Mouse (Mus musculus) central nervous system, embryonic 18 days (tissue): Measurements from ENCODE around the gene Olfr288. TPM values are rescaled to one million over a fixed set of nuclear protein-coding genes. Genes with fewer than 3 reads are reported as not detected.

Source experiments
- polyA plus RNA-seq: library from polyadenylated mRNA; depleted of rRNA; stranded (reverse); fragments of >200 nt; gene quantifications from 2 replicates; pipeline ENCODE4 v1.2.3, GENCODE M21; 2012; rRNA removed

Olfr288 gene
- not detected in 2 replicates for polyA plus RNA-seq

GRCm38 (mm10) chr15:98195442-98195841 is at the start of gene Olfr288:
Gene Olfr288, minus strand, starts transcription at chr15:98195542.

GRCm38 (mm10) chr15:98234350-98234749 is 39.0 kb upstream of the Olfr288 start, which contains the start of gene Olfr286:
Gene Olfr286, minus strand, starts transcription at chr15:98234450.

GRCm38 (mm10) chr15:98220877-98221276 is 25.5 kb upstream of the Olfr288 start, which contains the start of the genes Gm44579 and Olfr287:
Gene Gm44579, minus strand, starts transcription at chr15:98220977.
Gene Olfr287, minus strand, starts transcription at chr15:98221056.

GRCm38 (mm10) chr15:98166963-98167644 is 28.2 kb downstream of the Olfr288 start, which contains the start of gene Ccdc184:
Gene Ccdc184, plus strand, starts transcription at chr15:98167158.

GRCm38 (mm10) chr15:98165525-98165924 is 29.8 kb downstream of the Olfr288 start, which contains the start of gene Asb8:
Gene Asb8, minus strand, starts transcription at chr15:98165625.

Other genes with a start within 250 kb of the Olfr288 start
- gene Tmem106c, start 231.3 kb downstream of the Olfr288 start, polyA plus RNA-seq = 61.3 and 64.5 TPM in 2 replicates
- gene Col2a1, start 190.8 kb downstream of the Olfr288 start, polyA plus RNA-seq = 9.5 and 16.5 TPM in 2 replicates
- 141 and 145 TPM in 2 replicates for gene Pfkm, start 103.0 kb downstream of the Olfr288 start, polyA plus RNA-seq
- 15.4 and 16.1 TPM in 2 replicates for gene Senp1, start 101.8 kb downstream of the Olfr288 start, polyA plus RNA-seq
- 47.8 and 48.6 TPM in 2 replicates for gene Asb8, start 29.9 kb downstream of the Olfr288 start, polyA plus RNA-seq
- gene Ccdc184, start 28.4 kb downstream of the Olfr288 start, polyA plus RNA-seq = 58.9 and 63.7 TPM in 2 replicates
- gene Gm44579, start 25.4 kb upstream of the Olfr288 start, polyA plus RNA-seq = 0.06 and 0.07 TPM in 2 replicates
- 0.31 and 0.32 TPM in 2 replicates for gene Olfr287, start 25.5 kb upstream of the Olfr288 start, polyA plus RNA-seq
- gene Olfr286, start 38.9 kb upstream of the Olfr288 start, polyA plus RNA-seq = not detected in 2 replicates
- gene H1fnt, start 61.8 kb upstream of the Olfr288 start, polyA plus RNA-seq = not detected in 2 replicates
- gene Zfp641, start 100.6 kb upstream of the Olfr288 start, polyA plus RNA-seq = 13.7 and 14.5 TPM in 2 replicates
- gene Olfr285, start 121.8 kb upstream of the Olfr288 start, polyA plus RNA-seq = not detected in 2 replicates
- not detected in 2 replicates for gene Olfr284, start 145.4 kb upstream of the Olfr288 start, polyA plus RNA-seq
- not detected in 2 replicates for gene Olfr283, start 185.4 kb upstream of the Olfr288 start, polyA plus RNA-seq
- gene Olfr282, start 235.7 kb upstream of the Olfr288 start, polyA plus RNA-seq = not detected in 2 replicates